Mouse (Mus musculus) heart, embryonic 11.5 days (tissue): ENCODE measurements around the gene Lypd6b. TPM values are rescaled to one million over a fixed set of nuclear protein-coding genes. Genes with fewer than 3 reads are reported as not detected.

Experiments used
- ATAC-seq: fragments of 200-750 bp; cut with Nextera tagmentation; replicated peaks from 2 replicates; pipeline ENCODE4 v1.8.0; 2017; ENCODE audit warnings: moderate library complexity; ENCODE audit not compliant: insufficient number of reproducible peaks, low FRiP score, low TSS enrichment
- H3K27ac ChIP-seq: fragments of 300-500 bp; sonication (generic); 2 replicates; pipeline ENCODE4 v1.5.1; 2014; ENCODE audit warnings: mild to moderate bottlenecking, low read depth, low read length
- H3K27me3 ChIP-seq: fragments of 300-500 bp; sonication (generic); 2 replicates; pipeline ENCODE4 v1.6.1; 2014; ENCODE audit warnings: mild to moderate bottlenecking, low read length, mixed read lengths; ENCODE audit not compliant: control insufficient read depth, insufficient read depth
- H3K36me3 ChIP-seq: fragments of 300-500 bp; sonication (generic); 2 replicates; pipeline ENCODE4 v1.6.1; 2014; ENCODE audit warnings: mild to moderate bottlenecking, low read length, moderate library complexity, mixed read lengths; ENCODE audit not compliant: control insufficient read depth, insufficient read depth
- H3K4me1 ChIP-seq: fragments of 300-500 bp; sonication (generic); 2 replicates; pipeline ENCODE4 v1.6.1; 2014; ENCODE audit warnings: low read length; ENCODE audit not compliant: control insufficient read depth, insufficient read depth
- H3K4me2 ChIP-seq: fragments of 300-500 bp; sonication (generic); 2 replicates; pipeline ENCODE4 v1.6.1; 2014; ENCODE audit warnings: mild to moderate bottlenecking, moderate library complexity
- H3K4me3 ChIP-seq: fragments of 300-500 bp; sonication (generic); 2 replicates; pipeline ENCODE4 v1.5.1; 2014; ENCODE audit warnings: low read depth, low read length
- H3K9ac ChIP-seq: fragments of 300-500 bp; sonication (generic); 2 replicates; pipeline ENCODE4 v1.6.1; 2014; ENCODE audit warnings: mild to moderate bottlenecking, low read depth, low read length, moderate library complexity
- H3K9me3 ChIP-seq: fragments of 300-500 bp; sonication (generic); replicated peaks from 2 replicates; pipeline ENCODE4 v1.6.1; 2016; ENCODE audit warnings: low read length; ENCODE audit not compliant: control insufficient read depth
- WGBS: fragments of 180-500 bp; shearing (Covaris S2); extraction: QIAGEN DNeasy Blood & Tissue Kit; methylation state at CpG from one replicate; pipeline ENCODE4 v1.1.7; 2014; ENCODE audit not compliant: insufficient replicate concordance; 5-methylcytosine and 5-hydroxymethylcytosine counted together
- polyA plus RNA-seq: library from polyadenylated mRNA; unstranded; fragments of >200 nt; fragmentation: Nextera tagmentation; extraction: Ambion mirVana; gene quantifications from 2 replicates; pipeline ENCODE4 v1.2.1, GENCODE M21; 2014

Gene Lypd6b
- polyA plus RNA-seq, 1 experiment from 2014 or later = 1.3 TPM

DNA sequence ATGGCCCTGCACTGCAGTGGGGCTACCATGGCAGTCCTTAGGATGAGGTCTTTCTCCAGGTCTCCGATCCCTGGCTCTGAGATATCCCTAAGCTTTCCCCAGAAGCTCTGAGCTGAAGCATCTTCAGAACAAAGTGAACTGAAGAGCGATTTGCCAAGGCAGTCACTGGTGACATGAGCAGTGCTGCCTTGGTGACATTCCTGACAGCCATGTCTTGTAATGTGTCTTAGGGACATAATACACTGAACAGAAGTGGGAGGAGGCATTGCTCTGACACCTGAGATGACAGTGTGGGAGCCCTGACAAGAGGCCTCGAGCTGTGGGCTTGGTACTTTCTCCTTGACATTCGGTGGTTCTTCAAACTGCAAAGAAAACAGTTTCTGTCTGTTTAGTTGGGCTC lies 11.1 kb upstream of the Lypd6b start:
- Histone ChIP-seq H3K27me3 (no peaks in the 10 kb centered on the region), H3K4me2 (no peak overlapping the region), H3K9ac (no peak overlapping the region), H3K4me1 (peaks cover 12% of the 10 kb centered on the region), H3K36me3 (no peaks in the 10 kb centered on the region), H3K4me3 (no peak overlapping the region), H3K9me3 (no peaks in the 10 kb centered on the region), H3K27ac (no peak overlapping the region)
- WGBS = 71% methylated on average over 4 of the region's 4 CpGs
- no peak for ATAC-seq

DNA sequence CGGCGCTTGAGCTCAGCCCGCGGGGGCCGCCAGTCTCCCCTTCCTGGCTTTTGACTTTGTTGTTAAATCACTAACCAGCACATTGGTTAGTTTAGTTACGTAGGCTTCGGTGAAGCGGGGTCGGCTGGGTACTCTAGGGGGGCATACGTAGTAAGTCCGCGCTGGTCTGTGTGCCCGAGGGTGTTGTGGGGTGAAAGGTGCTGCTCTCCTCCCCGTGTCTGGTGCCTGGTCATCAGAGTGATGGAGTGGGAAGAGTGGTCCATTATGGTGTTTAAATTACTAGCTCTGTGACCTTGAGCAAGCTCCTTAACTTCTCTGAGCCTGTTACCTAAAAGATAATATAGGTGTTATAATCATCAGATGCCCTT lies 547 bp downstream of the Lypd6b start:
- H3K36me3 ChIP-seq = no peaks in the 10 kb centered on the region
- H3K4me3 ChIP-seq = peak overlapping the region; percentile 69
- peaks cover 36% of the 10 kb centered on the region for H3K27me3 ChIP-seq
- no peak for ATAC-seq
- under 1% methylated on average over 14 of the region's 14 CpGs for WGBS
- H3K27ac ChIP-seq = no peak overlapping the region
- no peaks in the 10 kb centered on the region for H3K9me3 ChIP-seq
- H3K9ac ChIP-seq = peak overlapping the region; percentile 70
- H3K4me1 ChIP-seq = peaks cover 2% of the 10 kb centered on the region; the same call in 1 of the 2 replicates
- peak overlapping the region; percentile 99 for H3K4me2 ChIP-seq

DNA sequence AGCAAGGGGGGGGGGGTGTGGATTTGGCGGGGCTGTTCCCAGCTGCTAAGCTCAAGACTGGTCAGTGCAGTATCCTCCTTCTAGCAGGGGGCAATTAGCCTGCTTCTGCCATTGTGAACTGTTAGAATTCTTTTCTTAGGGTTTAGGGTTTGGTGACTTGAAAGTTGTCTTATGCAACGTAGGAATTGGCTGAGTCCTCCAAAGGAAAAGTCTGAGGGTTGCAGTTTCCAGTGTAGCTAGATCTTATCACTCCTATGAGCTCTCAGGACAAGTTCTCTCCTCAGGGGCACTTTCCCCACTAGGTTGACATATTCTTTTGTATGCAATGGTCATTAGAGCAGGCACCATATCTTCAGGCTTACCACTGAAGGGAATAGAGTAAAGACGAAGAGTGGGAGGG lies 1.2 kb downstream of the Lypd6b start:
- Histone ChIP-seq H3K27ac (no peak overlapping the region), H3K36me3 (no peaks in the 10 kb centered on the region), H3K9ac (no peak overlapping the region), H3K9me3 (no peaks in the 10 kb centered on the region), H3K4me1 (peaks cover 2% of the 10 kb centered on the region; the same call in 1 of the 2 replicates), H3K27me3 (peaks cover 36% of the 10 kb centered on the region), H3K4me2 (peak overlapping the region; percentile 99), H3K4me3 (no peak overlapping the region)
- ATAC-seq = no peak
- WGBS = 9% methylated on average over 3 of the region's 3 CpGs

DNA sequence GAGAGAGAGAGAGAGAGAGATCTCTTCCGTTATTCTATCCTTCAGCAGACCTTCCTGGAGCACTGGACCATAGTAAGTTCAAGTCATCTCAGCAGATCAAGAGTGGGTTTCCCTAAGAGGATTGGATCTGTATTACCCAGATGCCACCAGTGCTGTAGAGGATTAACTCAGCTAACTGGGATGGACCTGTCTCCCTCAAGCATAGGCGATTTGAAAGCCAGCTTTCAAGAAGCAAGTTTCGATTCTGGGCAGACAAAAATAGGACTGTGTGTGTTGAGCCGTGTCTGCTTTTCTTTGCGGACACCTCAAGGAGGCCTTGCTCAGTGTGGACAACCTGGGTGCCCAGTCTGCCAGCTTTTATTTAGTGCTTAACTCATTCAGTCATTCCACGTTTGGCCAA lies 1.6 kb downstream of the Lypd6b start:
- peak overlapping the region; percentile 99; the same call in 1 of the 2 replicates for H3K4me2 ChIP-seq
- H3K9ac ChIP-seq = no peak overlapping the region
- 61% methylated on average over 6 of the region's 6 CpGs for WGBS
- H3K9me3 ChIP-seq = no peaks in the 10 kb centered on the region
- ATAC-seq = no peak
- H3K4me3 ChIP-seq = no peak overlapping the region
- H3K4me1 ChIP-seq = peaks cover 2% of the 10 kb centered on the region; the same call in 1 of the 2 replicates
- H3K27ac ChIP-seq = no peak overlapping the region
- H3K36me3 ChIP-seq = no peaks in the 10 kb centered on the region
- H3K27me3 ChIP-seq = peaks cover 36% of the 10 kb centered on the region

DNA sequence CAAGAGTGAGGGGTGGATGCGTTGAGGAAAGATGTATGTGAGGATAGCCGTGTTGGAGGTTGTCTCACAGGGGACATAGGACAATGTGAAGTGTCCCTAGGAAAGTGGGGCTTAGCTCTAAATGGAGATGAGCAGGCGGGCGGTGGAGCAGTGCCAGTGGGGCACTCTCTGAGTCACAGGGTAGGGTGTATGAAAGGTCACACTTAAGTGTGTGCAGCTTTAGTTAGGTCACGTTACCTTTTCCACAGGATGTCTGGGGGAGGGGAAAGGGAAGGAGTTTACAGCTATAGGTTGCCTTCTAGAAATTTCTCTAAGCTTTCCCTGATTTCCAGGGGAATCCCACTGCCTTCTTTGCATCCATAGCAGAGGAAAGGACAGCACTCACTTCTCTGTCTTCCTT lies 2.0 kb downstream of the Lypd6b start:
- Histone ChIP-seq H3K27ac (no peak overlapping the region), H3K4me2 (no peak overlapping the region), H3K4me3 (no peak overlapping the region), H3K4me1 (peaks cover 2% of the 10 kb centered on the region; the same call in 1 of the 2 replicates), H3K9me3 (no peaks in the 10 kb centered on the region), H3K9ac (no peak overlapping the region), H3K27me3 (peaks cover 36% of the 10 kb centered on the region), H3K36me3 (no peaks in the 10 kb centered on the region)
- no peak for ATAC-seq
- 61% methylated on average over 5 of the region's 5 CpGs for WGBS

DNA sequence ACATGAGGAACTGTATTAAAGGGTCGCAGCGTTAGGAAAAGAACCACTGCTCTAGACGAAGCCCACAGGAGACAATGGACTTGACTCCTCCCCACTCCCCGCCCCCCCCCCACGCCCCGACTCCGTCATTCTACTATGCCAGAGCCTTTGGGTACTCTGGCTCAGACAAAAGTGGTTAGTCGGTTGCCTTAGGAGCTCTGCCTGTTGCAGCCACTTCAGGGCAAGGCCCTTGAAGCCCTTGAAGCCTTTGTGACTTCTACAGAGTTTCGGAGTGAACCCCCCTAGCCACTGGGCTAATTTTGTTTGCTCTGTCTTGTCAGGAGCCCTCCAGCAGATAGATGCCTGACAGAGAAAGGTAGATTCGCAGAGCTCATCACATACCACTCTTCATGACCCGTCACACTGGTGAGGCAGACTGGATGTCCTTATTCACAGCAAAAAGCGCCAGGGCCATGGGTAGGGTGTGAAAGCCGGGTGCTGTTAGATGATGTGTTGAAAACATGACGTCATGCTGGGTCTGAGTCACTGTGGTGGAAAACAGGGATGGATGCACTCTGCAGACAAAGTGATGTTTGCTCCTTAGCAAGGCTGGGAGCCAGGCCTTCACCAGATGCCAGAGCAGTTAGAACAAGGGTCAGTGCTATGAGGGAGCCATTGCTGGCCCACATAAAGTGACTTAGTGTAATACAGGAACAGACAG lies 10.1 kb downstream of the Lypd6b start:
- ATAC-seq = peak; percentile 87
- Histone ChIP-seq H3K4me1 (peaks cover 11% of the 10 kb centered on the region), H3K27me3 (no peaks in the 10 kb centered on the region), H3K4me3 (no peak overlapping the region), H3K9ac (no peak overlapping the region), H3K27ac (peak overlapping the region; percentile 46), H3K4me2 (0 out of 2 replicates have a peak overlapping the region, but pooled peaks have one; percentile 16), H3K36me3 (no peaks in the 10 kb centered on the region), H3K9me3 (no peaks in the 10 kb centered on the region)
- 34% methylated on average over 14 of the region's 14 CpGs for WGBS

DNA sequence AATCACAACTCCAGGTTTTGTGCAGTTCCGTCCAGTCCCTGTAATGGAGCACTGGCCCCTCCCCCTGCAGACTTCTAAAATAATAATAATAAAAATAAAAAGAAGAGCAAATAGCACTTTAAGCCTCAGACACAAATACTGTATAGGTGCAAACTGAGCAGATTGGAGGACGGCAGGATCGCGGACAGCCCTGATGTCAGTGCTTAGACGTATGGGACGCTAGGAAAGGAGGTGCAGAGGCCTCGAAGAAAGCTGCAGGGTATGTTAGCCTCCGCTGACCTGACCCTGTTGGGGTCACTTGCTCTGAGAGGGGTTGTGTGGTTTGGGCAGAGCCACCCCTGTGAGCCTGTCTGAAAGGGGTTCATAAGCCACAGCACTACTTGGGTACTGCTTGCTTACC lies 17.0 kb downstream of the Lypd6b start:
- Histone ChIP-seq H3K27me3 (no peaks in the 10 kb centered on the region), H3K27ac (no peak overlapping the region), H3K4me1 (peaks cover 6% of the 10 kb centered on the region), H3K36me3 (no peaks in the 10 kb centered on the region), H3K9ac (no peak overlapping the region), H3K4me3 (no peak overlapping the region), H3K9me3 (no peaks in the 10 kb centered on the region), H3K4me2 (no peak overlapping the region)
- WGBS = 72% methylated on average over 8 of the region's 8 CpGs
- ATAC-seq = no peak

DNA sequence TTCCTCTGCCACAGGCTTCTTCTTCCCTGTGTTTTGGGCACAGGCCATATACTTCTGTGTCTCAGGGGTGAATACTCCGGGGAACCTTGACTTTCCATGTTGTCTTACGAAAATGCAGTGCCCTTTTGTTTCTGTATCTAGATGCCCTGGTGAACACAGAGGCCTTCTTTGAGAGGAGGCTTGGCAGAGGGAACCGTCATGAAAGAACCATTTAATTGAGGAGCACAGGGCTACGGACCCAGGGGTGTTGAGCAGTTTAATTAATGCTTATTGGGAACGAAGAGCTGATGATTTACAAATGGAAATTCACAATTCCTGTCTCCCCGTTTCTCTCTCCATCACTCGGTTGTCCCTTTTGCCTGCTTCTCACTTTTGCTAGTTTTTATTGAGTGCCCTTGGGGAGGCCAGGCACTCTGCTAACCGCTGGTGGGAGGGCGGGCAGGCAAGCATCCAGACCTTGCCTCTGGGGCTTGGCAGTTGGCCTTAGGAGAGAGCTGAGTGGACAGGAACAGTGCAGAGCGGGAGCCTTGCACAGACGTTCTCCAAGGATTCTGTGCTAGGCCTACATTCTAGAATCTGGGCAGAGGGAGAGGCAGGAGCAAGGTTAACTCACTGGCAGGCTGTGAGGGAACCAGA lies 18.4 kb downstream of the Lypd6b start:
- Histone ChIP-seq H3K27me3 (no peaks in the 10 kb centered on the region), H3K4me1 (peaks cover 6% of the 10 kb centered on the region), H3K9me3 (no peaks in the 10 kb centered on the region), H3K36me3 (no peaks in the 10 kb centered on the region), H3K27ac (no peak overlapping the region), H3K9ac (no peak overlapping the region), H3K4me3 (no peak overlapping the region), H3K4me2 (no peak overlapping the region)
- 79% methylated on average over 11 of the region's 11 CpGs for WGBS
- ATAC-seq = no peak

DNA sequence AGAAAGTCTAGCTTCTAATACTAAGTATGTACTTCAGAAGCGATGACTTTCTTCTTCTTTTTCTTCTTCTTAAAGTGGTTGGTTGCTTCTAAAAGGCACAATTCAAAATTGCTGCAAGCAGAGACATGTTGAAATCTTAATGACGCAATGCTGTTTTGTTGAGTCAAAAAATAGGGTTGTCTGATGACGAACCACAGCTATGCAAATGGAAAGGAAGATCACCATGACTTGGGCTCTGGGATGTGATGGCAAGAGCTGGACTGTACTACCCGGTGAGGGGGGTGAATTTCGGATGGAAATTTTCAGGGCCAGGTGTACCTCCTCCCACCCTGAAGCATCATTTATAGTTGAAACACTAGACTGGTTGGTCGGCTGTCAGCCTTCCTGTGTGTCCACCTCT lies 22.0 kb downstream of the Lypd6b start:
- Histone ChIP-seq H3K9ac (no peak overlapping the region), H3K27ac (no peak overlapping the region), H3K4me1 (peaks cover 6% of the 10 kb centered on the region), H3K4me3 (no peak overlapping the region), H3K36me3 (no peaks in the 10 kb centered on the region), H3K4me2 (no peak overlapping the region), H3K27me3 (no peaks in the 10 kb centered on the region), H3K9me3 (no peaks in the 10 kb centered on the region)
- WGBS = 75% methylated on average over 6 of the region's 6 CpGs
- no peak for ATAC-seq
